22 mouse cellular contexts compared by ENCODE assay signal in the genomic region with DNA sequence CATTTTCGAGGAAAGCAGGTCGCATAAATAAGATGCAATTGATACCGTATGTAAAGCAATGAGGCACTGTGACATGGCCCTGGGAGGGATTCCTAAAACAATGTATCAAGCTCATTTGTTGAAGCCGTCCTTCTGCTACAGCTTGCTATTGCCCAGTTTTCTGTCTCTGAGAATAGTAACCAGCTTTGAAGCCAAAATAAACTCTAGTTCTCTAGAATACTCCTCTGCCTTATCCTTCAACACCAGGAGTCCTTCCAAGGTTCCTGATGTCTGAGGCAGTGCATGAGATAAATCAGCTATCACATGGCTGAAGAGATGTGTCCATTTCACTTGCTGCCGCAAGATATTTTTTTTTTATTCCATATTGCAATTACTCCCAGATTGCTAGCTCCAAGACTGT. TPM values are rescaled to one million over a fixed set of nuclear protein-coding genes. Genes with fewer than 3 reads are reported as not detected.
DNase-seq lines count a peak whose midpoint lies in the region; ATAC-seq and TF ChIP-seq lines count a peak whose summit lies in the region.
"Had no signal": no experiment of that assay in that cellular context is flagged by ENCODE, and none has a peak within 500 bp of the region (broad histone marks: within the 10 kb centered on the region; RNA-seq: fewer than 3 reads in every experiment).

No protein-coding gene starts in this region.

- TF ChIP-seq EP300 in heart, postnatal 0 days (IDR thresholded peaks at IDR 0.05; ENCODE audit: low read depth) = no peak

- TF ChIP-seq CTCF in heart, postnatal 0 days (IDR thresholded peaks at IDR 0.05; ENCODE audit: low read depth) = no peak

- no peaks in the 10 kb centered on the region for H3K27me3 ChIP-seq in heart, embryonic 11.5 days (ENCODE audit: control insufficient read depth, insufficient read depth, low read length)
- no peaks in the 10 kb centered on the region for H3K27me3 ChIP-seq in heart, postnatal 0 days (ENCODE audit: control insufficient read depth, insufficient read depth, low read length)
- H3K27me3 ChIP-seq: hindbrain, embryonic 12.5 days; intestine, embryonic 15.5 days; limb, embryonic 13.5 days; midbrain, embryonic 12.5 days had no signal

- no peaks in the 10 kb centered on the region; the same call in 1 of the 2 replicates for H3K9me3 ChIP-seq in heart, embryonic 11.5 days (replicated peaks; ENCODE audit: control insufficient read depth, low read length)
- H3K9me3 ChIP-seq in heart, postnatal 0 days (replicated peaks; ENCODE audit: control insufficient read depth, low read length) = no peaks in the 10 kb centered on the region
- H3K9me3 ChIP-seq: hindbrain, embryonic 12.5 days; intestine, embryonic 15.5 days had no signal

- no peak overlapping the region for H3K27ac ChIP-seq in heart, embryonic 11.5 days (ENCODE audit: low read depth, low read length)
- peak overlapping the region; percentile 32; the same call in 1 of the 2 replicates for H3K27ac ChIP-seq in heart, postnatal 0 days (ENCODE audit: low read depth)
- H3K27ac ChIP-seq: hindbrain, embryonic 12.5 days; hindbrain, postnatal 0 days; intestine, embryonic 15.5 days; layer of hippocampus, adult 2 months; limb, embryonic 13.5 days; midbrain, embryonic 12.5 days had no signal

- H3K4me3 ChIP-seq in heart, embryonic 11.5 days (ENCODE audit: low read depth, low read length) = no peak overlapping the region
- H3K4me3 ChIP-seq in heart, postnatal 0 days (ENCODE audit: low read depth, low read length) = no peak overlapping the region
- H3K4me3 ChIP-seq: erythroblast, embryonic 14.5 days; hindbrain, embryonic 12.5 days; intestine, embryonic 15.5 days; layer of hippocampus, adult 2 months; limb, embryonic 13.5 days; megakaryocyte, embryonic 14.5 days; midbrain, embryonic 12.5 days had no signal

- peaks cover 6% of the 10 kb centered on the region; the same call in 1 of the 2 replicates for H3K4me1 ChIP-seq in heart, embryonic 11.5 days (ENCODE audit: control insufficient read depth, insufficient read depth, low read length)
- H3K4me1 ChIP-seq in heart, postnatal 0 days (ENCODE audit: control insufficient read depth, insufficient read depth) = 0 out of 2 replicates have a peak, but pooled peaks cover 3% of the 10 kb centered on the region
- H3K4me1 ChIP-seq: hindbrain, embryonic 12.5 days; intestine, embryonic 15.5 days; limb, embryonic 13.5 days; megakaryocyte, embryonic 14.5 days; midbrain, embryonic 12.5 days had no signal

- intact Hi-C loops in left cerebral cortex, postnatal 36 days (cut with DNase I) = no loop called here

- peak; percentile 38 to 52 for DNase-seq in heart, adult 18-20 months
- peak; percentile 16 for DNase-seq in left cerebral cortex, adult 11 months (ENCODE audit: low spot score)
- no peak for DNase-seq in left cerebral cortex, postnatal 36 days (ENCODE audit: low spot score in 2 of 2)
- DNase-seq in heart, postnatal 0 days (ENCODE audit: low spot score) = no peak
- DNase-seq in telencephalon, adult 2 months (ENCODE audit: low read depth, low spot score) = peak; percentile 61
- DNase-seq: adrenal gland, postnatal 25 days; B cell, adult 2 months; cerebellum, adult 18-20 months; kidney, adult 2 months; kidney, postnatal 36 days; lung, postnatal 4 days; thymus, postnatal 4 days had no signal

- no peaks in the 10 kb centered on the region for H3K36me3 ChIP-seq in heart, embryonic 11.5 days (ENCODE audit: control insufficient read depth, insufficient read depth, low read length)
- no peaks in the 10 kb centered on the region for H3K36me3 ChIP-seq in heart, postnatal 0 days (replicated peaks; ENCODE audit: control insufficient read depth, insufficient read depth, low read length)
- H3K36me3 ChIP-seq: hindbrain, embryonic 12.5 days; intestine, embryonic 15.5 days; limb, embryonic 13.5 days; midbrain, embryonic 12.5 days had no signal

- no peak overlapping the region for H3K9ac ChIP-seq in heart, embryonic 11.5 days (ENCODE audit: low read depth, low read length)
- H3K9ac ChIP-seq in heart, postnatal 0 days (replicated peaks; ENCODE audit: low read depth, low read length) = no peak overlapping the region
- H3K9ac ChIP-seq: hindbrain, embryonic 12.5 days; intestine, embryonic 15.5 days; limb, embryonic 13.5 days; midbrain, embryonic 12.5 days had no signal

- WGBS in heart, embryonic 11.5 days (ENCODE audit: insufficient replicate concordance) = 84% methylated on average over 5 of the region's 5 CpGs
- 59% methylated on average over 5 of the region's 5 CpGs for WGBS in heart, postnatal 0 days

- no peak overlapping the region for H3K4me2 ChIP-seq in heart, embryonic 11.5 days
- H3K4me2 ChIP-seq in heart, postnatal 0 days (ENCODE audit: low read depth, low read length) = no peak overlapping the region
- H3K4me2 ChIP-seq: hindbrain, embryonic 12.5 days; intestine, embryonic 15.5 days; limb, embryonic 13.5 days; liver, embryonic 11.5 days; midbrain, embryonic 12.5 days had no signal

- ATAC-seq in heart, embryonic 11.5 days (replicated peaks; ENCODE audit: insufficient number of reproducible peaks, low FRiP score, low TSS enrichment) = no peak
- ATAC-seq in heart, postnatal 0 days (ENCODE audit: insufficient read depth, low read depth) = no peak
- ATAC-seq: hindbrain, postnatal 0 days; intestine, embryonic 15.5 days had no signal

RNA-seq across cellular contexts. Expression of gene Ipo5, which starts 43.9 kb away (rescaled TPM):
- total RNA-seq in heart, adult 18-20 months (2021) = 100 to 1,000 TPM; 114 to 118 TPM
- 105 and 116 TPM in 2 replicates for polyA plus RNA-seq in heart, embryonic 11.5 days (2014; fragmentation: Nextera tagmentation; extraction: Ambion mirVana)
- total RNA-seq in left cerebral cortex, postnatal 36 days (2021) = 100 to 1,000 TPM; 107 to 110 TPM
- 62.1 and 95.6 TPM in 2 replicates for total RNA-seq in heart, postnatal 0 days (2014; rRNA removed; ENCODE audit: low replicate concordance)
- polyA plus RNA-seq in heart, postnatal 0 days (2015; fragmentation: Nextera tagmentation; extraction: Ambion mirVana) = 36.2 and 40.6 TPM in 2 replicates

Comparison
In these comparisons a context has a peak if more than half of its experiments do, and no peak if none do; other contexts are left out.
1. DNase-seq: peak in heart, adult 18-20 months (2 of 2), left cerebral cortex, adult 11 months (single experiment) and telencephalon, adult 2 months (single experiment); none in left cerebral cortex, postnatal 36 days (0 of 2) and heart, postnatal 0 days (single experiment).